Mouse (Mus musculus): ENCODE measurements at regions not wholly inside any gene's neighbourhood (a gene's known extent, or its start where the extent isn't known, plus 50 kb on each side); places are given as distances from the start of the nearest gene placed in this dataset.

GRCm38 (mm10) chr3:103515946-103516345, 59.1 kb upstream of the Syt6 start:
- DNase-seq: no peak

GRCm38 (mm10) chr3:103517376-103518304, 57.4 kb upstream of the Syt6 start:
- no peak for DNase-seq

- no peak for DNase-seq
Measured at GRCm38 (mm10) chr3:103518624-103519023, 56.4 kb upstream of the Syt6 start.

Measured in lung, adult 18-20 months (tissue).